Mouse (Mus musculus) C2C12 (cell line): ENCODE results near the gene Gm48552.

Source experiments
- CEBPB ChIP-seq: IDR thresholded peaks from one replicate; pipeline ENCODE4 v1.6.1; 2011; ENCODE audit warnings: low read depth, mild to moderate bottlenecking, control low read depth, moderate library complexity
- CTCF ChIP-seq: IDR thresholded peaks from one replicate; pipeline ENCODE4 v1.5.1; 2011; ENCODE audit not compliant: control insufficient read depth, insufficient read depth, insufficient read length
- MAX ChIP-seq: IDR thresholded peaks from one replicate; pipeline ENCODE4 v1.6.1; 2011; ENCODE audit warnings: mild to moderate bottlenecking, control low read depth
- MYOD1 ChIP-seq: IDR thresholded peaks from one replicate; pipeline ENCODE4 v1.6.1; 2011; ENCODE audit warnings: low read depth; ENCODE audit not compliant: control insufficient read depth, insufficient read length
- MYOG ChIP-seq: IDR thresholded peaks from one replicate; pipeline ENCODE4 v1.6.1; 2011; ENCODE audit not compliant: control insufficient read depth, insufficient read length; ENCODE audit errors: extremely low read depth
- USF1 ChIP-seq: IDR thresholded peaks from one replicate; pipeline ENCODE4 v1.6.1; 2011; ENCODE audit warnings: low read depth, mild to moderate bottlenecking, control low read depth, moderate library complexity

DNA sequence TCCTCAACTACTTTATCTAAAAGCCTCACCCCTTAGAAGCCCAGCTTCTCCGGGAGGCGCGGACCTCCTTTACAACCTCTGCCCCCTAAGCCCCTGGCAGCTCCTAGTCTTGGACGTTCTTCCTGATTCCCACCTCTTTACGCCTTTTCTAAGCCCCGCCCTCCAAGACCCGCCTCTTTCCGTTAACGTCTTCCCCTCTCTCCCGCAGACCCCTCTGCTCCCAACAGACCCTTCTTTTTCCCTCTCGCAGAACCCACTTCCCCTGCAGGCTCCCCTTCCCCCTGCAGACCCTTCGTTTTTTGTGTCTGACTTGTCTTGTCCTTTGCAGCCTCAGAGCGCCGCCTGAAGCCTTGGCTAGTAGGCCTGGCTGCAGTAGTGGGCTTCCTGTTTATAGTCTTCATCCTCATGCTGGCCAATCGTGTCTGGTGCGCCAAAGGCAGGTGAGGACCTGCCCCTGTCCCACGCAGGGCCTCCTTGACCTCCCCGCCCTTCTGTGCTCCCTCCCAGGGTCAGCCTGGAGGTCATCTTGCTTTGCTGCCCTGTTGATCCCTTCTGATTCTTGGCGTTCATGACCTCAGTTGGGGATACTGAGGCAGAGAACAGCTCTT is 4.8 kb downstream of the Gm48552 start:
- no peak for TF ChIP-seq CTCF
- TF ChIP-seq MYOD1: no peak
- TF ChIP-seq CEBPB: no peak
- TF ChIP-seq MYOG: no peak
- no peak for TF ChIP-seq USF1
- TF ChIP-seq MAX: no peak
